Mouse (Mus musculus): ENCODE measurements around the gene Prodh2. TPM values are rescaled to one million over a fixed set of nuclear protein-coding genes. Genes with fewer than 3 reads are reported as not detected.
"Not testable (repeated sequence)": the region's sequence is repeated elsewhere in the genome, so short reads cannot be mapped to it uniquely, and the experiment has no call there.

The Prodh2 gene
- polyA plus RNA-seq, 1 experiment from 2014 or later = not detected

DNA sequence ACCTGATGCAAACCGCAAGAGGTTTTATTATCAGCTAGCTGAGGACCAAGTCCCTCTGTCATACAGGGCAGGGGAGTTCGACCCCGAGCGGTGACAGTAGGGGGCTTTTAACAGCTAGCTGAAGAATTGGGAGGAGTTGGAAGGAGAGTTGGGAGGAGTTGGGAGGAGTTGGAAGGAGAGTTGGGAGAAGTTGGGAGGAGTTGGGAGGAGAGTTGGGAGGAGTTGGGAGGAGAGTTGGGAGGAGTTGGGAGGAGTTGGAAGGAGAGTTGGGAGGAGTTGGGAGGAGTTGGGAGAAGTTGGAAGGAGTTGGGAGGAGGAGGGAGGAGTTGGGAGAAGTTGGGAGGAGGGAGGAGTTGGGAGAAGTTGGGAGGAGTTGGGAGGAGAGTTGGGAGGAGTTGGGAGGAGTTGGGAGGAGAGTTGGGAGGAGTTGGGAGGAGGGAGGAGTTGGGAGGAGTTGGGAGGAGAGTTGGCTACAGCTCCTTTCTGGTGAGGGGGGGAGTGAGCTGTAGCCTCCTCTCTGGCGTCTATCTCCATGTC is 2.2 kb downstream of the Prodh2 start:
- H3K4me1 ChIP-seq (replicated peaks); H3K27me3 ChIP-seq; H3K4me3 ChIP-seq (replicated peaks); H3K9me3 ChIP-seq; H3K4me2 ChIP-seq (replicated peaks); H3K27ac ChIP-seq; H3K36me3 ChIP-seq; H3K9ac ChIP-seq (replicated peaks); ATAC-seq: not testable (repeated sequence)
- WGBS = 54% methylated on average over 5 of the region's 5 CpGs

DNA sequence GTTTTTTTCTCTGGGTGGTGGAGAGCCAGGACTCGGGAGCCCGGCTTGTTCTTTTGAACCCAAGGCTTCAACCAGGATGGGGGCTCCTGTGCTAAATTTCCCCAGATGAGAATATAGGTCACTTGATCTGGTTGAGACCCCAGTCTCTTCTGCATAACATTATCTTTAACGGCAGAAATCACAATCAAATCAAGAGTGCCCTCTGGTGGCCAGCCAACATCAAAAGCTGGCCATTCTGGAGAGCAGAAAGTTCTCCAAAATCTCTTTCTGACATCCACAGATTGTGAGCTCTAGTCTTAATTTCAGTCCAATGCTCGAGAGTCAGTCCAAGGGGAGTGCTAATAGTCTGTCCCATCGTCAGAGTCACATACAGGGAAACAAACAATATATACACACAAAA is 7.7 kb downstream of the Prodh2 start:
- H3K27ac ChIP-seq; H3K36me3 ChIP-seq; H3K27me3 ChIP-seq; H3K9me3 ChIP-seq; H3K4me2 ChIP-seq (replicated peaks); H3K9ac ChIP-seq (replicated peaks); ATAC-seq; H3K4me3 ChIP-seq (replicated peaks); H3K4me1 ChIP-seq (replicated peaks): not testable (repeated sequence)
- 78% methylated on average over 5 of the region's 5 CpGs for WGBS

DNA sequence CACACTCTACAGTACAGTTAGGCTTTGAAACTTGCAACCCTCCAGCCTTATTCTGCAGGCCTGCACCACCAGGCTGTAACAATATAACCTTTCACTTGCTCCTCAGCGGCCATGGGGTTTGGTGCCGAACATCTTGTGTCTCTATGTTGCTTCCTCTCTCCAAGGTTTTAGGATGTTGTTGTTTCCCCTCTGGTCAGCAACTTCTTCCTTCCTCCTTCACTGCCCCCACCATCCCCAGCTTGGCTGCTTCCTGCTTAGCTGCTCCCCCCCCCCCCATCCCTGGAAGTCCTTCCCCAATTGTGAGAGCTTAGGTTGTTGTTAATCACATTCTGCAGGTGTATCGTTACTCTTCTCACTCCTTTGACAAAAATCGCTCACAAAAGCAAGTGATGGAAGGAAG is 14.6 kb downstream of the Prodh2 start:
- no peak overlapping the region for H3K27ac ChIP-seq
- H3K4me3 ChIP-seq (replicated peaks) = no peak overlapping the region
- no peaks in the 10 kb centered on the region for H3K9me3 ChIP-seq

DNA sequence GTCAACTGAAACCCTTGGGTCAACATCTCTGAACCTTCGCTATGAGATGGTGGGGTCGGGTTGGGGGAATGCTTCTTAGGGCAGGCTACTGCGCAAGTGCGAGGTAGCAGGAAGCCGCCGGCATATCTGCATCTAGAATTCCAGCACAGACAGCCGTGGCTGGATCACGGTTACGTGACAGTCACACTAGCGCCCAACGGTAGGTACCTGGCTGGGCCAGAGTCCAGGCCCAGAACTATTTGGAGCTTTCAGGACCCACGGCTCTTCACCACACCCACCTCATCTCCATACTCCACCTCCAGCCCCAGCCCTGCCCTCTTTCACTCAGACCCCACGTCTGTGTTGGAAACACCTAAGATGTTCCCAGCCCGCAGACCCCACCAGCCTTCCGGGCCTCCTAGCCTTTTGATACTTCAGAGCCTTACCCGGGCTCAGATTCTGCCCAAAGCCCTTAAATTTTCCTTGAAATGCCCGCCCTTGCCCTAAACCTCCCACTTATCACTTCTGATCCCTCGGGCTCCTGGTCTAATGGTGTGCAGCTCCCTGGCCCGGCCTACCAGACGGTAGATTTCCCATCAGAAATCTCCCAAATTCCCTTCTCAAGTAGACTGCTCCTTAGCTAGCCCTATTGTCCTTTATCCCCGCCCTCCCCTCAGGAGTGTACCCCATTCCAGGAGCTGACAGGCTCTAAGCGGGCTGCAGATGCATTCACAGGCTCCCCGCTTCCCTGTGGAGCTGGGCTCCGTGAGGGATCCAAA is 21.8 kb downstream of the Prodh2 start:
- H3K9ac ChIP-seq (replicated peaks) = no peak overlapping the region
- H3K36me3 ChIP-seq = no peaks in the 10 kb centered on the region
- H3K4me2 ChIP-seq (replicated peaks) = no peak overlapping the region
- WGBS = 61% methylated on average over 24 of the region's 24 CpGs
- no peak overlapping the region for H3K27ac ChIP-seq
- no peaks in the 10 kb centered on the region; the same call in 1 of the 2 replicates for H3K27me3 ChIP-seq
- peaks cover 3% of the 10 kb centered on the region; the same call in 1 of the 2 replicates for H3K4me1 ChIP-seq (replicated peaks)
- no peaks in the 10 kb centered on the region for H3K9me3 ChIP-seq
- no peak overlapping the region for H3K4me3 ChIP-seq (replicated peaks)
- ATAC-seq = no peak

More for the DNA sequence above, 14.6 kb downstream of the Prodh2 start:
- no peak for ATAC-seq
- H3K4me1 ChIP-seq (replicated peaks) = no peaks in the 10 kb centered on the region
- WGBS = 77% methylated on average over 4 of the region's 4 CpGs
- H3K27me3 ChIP-seq = no peaks in the 10 kb centered on the region
- no peak overlapping the region for H3K4me2 ChIP-seq (replicated peaks)
- no peak overlapping the region for H3K9ac ChIP-seq (replicated peaks)
- H3K36me3 ChIP-seq = no peaks in the 10 kb centered on the region

DNA sequence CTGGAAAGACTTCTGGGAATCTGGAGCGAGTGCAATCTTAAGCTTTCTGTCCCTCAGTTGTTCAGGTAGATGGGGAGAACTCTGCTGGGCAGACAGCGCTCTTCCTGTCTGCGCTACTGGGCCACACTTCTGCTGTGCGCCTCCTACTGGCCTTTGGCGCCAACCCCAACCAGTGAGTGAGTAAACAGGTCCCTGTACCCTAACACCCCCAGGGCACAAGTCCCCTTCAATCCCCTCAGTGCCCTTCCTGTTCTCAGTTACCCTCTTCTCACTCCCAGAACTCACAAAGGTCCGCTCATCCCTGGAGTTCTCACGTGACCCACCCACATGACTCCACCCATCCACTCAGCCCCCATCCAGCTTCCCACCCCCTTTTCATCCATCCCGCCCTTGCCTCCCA is 24.9 kb downstream of the Prodh2 start:
- H3K9me3 ChIP-seq = no peaks in the 10 kb centered on the region
- peaks cover 13% of the 10 kb centered on the region for H3K36me3 ChIP-seq
- WGBS = 45% methylated on average over 8 of the region's 8 CpGs
- no peaks in the 10 kb centered on the region; the same call in 1 of the 2 replicates for H3K27me3 ChIP-seq
- no peak overlapping the region for H3K9ac ChIP-seq (replicated peaks)
- peaks cover 11% of the 10 kb centered on the region for H3K4me1 ChIP-seq (replicated peaks)
- H3K4me2 ChIP-seq (replicated peaks) = no peak overlapping the region
- no peak overlapping the region for H3K4me3 ChIP-seq (replicated peaks)
- no peak overlapping the region for H3K27ac ChIP-seq
- ATAC-seq = no peak

DNA sequence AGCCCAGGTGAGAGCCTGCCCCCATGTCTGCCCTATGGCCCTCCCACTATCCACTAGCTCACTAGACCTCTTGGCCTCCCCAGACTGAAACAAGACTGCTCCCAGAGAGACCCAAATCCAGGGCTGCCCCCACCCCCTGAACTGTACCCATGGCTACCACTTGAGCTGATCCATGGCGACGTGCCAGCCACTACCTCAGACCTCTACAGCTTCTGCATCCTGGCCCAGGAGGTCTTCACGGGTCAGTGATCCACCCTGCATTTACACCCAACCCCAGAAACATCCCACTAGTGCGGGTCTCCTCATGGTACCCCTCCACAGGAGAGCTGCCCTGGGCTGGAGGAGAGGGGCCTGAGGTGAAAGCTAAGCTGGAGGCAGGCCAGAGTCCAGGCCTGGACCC is 27.0 kb downstream of the Prodh2 start:
- WGBS = 46% methylated on average over 4 of the region's 4 CpGs
- peaks cover 14% of the 10 kb centered on the region for H3K4me1 ChIP-seq (replicated peaks)
- H3K27me3 ChIP-seq = no peaks in the 10 kb centered on the region; the same call in 1 of the 2 replicates
- no peak overlapping the region for H3K27ac ChIP-seq
- no peak overlapping the region for H3K4me2 ChIP-seq (replicated peaks)
- H3K9ac ChIP-seq (replicated peaks) = peak overlapping the region; percentile 14; the same call in 1 of the 2 replicates
- peak; percentile 10 for ATAC-seq
- no peak overlapping the region for H3K4me3 ChIP-seq (replicated peaks)
- H3K9me3 ChIP-seq = no peaks in the 10 kb centered on the region
- H3K36me3 ChIP-seq = peaks cover 32% of the 10 kb centered on the region

DNA sequence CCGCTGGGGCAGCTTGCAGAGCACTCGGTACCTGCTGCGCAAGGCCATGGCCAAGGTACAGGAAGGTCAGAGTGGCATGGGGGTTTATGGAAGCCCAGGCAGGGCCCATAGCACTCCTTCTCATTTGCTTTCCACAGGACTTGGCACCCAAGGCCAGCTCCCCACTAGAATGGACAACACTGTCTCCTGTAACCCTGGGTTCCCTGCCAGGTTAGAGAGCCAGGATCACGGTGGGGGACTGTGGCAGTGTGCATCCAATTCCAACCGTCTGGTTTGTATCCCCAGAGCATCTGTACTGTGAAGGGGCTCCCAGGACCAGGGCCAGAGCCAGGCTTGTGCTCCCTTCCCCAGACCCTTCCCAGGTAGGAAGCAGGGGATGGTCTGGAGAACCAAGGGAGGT is 27.4 kb downstream of the Prodh2 start:
- Histone ChIP-seq H3K27ac (no peak overlapping the region), H3K4me2 (replicated peaks) (no peak overlapping the region), H3K27me3 (no peaks in the 10 kb centered on the region; the same call in 1 of the 2 replicates), H3K4me3 (replicated peaks) (no peak overlapping the region), H3K9me3 (no peaks in the 10 kb centered on the region), H3K9ac (replicated peaks) (no peak overlapping the region; the same call in 1 of the 2 replicates), H3K4me1 (replicated peaks) (peaks cover 17% of the 10 kb centered on the region), H3K36me3 (peaks cover 36% of the 10 kb centered on the region)
- peak; percentile 29; the same call in 1 of the 2 replicates for ATAC-seq
- WGBS = 63% methylated on average over 5 of the region's 5 CpGs

DNA sequence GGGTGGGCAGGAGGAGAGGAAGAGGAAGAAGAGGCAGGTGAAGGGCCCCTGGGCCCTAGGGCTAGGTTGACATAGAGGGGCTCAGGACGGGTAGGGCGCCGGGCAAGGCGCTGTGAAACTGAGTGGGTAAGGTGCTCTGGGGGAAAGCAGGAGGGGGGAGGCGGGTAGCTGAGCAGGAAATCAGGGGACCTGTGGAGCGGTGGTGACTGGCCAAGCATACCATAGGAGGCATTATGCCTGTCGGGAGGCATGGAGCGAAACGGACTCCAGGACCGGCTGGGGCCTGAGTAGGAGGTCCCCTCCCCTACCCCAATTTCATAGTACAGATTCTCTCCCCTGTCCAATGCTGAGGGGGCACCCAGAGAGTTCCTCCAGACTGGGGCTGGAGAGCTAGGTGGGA is 29.4 kb downstream of the Prodh2 start:
- H3K27ac ChIP-seq = peak overlapping the region; percentile 10; the same call in 1 of the 2 replicates
- H3K27me3 ChIP-seq = no peaks in the 10 kb centered on the region; the same call in 1 of the 2 replicates
- peaks cover 30% of the 10 kb centered on the region for H3K4me1 ChIP-seq (replicated peaks)
- no peak overlapping the region for H3K9ac ChIP-seq (replicated peaks)
- ATAC-seq = no peak
- H3K4me3 ChIP-seq (replicated peaks) = no peak overlapping the region
- H3K4me2 ChIP-seq (replicated peaks) = no peak overlapping the region
- WGBS = 78% methylated on average over 10 of the region's 10 CpGs
- no peaks in the 10 kb centered on the region for H3K9me3 ChIP-seq
- peaks cover 57% of the 10 kb centered on the region for H3K36me3 ChIP-seq

DNA sequence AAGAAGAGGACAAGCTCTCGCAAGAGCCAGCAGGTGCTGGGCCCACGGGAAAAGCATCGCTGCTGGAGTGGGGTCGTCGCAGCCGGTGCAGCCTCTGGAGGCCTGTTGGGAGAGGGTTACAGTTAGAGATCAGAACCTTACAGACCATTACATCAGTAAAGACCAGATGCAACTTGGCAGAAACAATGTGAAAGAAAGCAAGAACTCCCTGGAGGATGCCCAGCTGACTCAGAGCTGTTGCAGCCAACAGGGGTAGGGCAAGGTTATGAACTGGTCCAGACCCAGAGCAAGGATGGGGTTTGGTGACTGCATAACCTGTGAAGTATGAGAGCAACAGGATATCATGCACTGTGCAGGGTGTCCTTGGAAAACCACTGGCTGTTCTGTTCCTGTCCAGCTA is 31.1 kb downstream of the Prodh2 start:
- peaks cover 73% of the 10 kb centered on the region for H3K36me3 ChIP-seq
- no peak overlapping the region for H3K4me3 ChIP-seq (replicated peaks)
- no peak for ATAC-seq
- H3K9me3 ChIP-seq = no peaks in the 10 kb centered on the region
- H3K9ac ChIP-seq (replicated peaks) = no peak overlapping the region
- H3K4me2 ChIP-seq (replicated peaks) = no peak overlapping the region
- H3K27me3 ChIP-seq = no peaks in the 10 kb centered on the region
- peaks cover 30% of the 10 kb centered on the region for H3K4me1 ChIP-seq (replicated peaks)
- no peak overlapping the region for H3K27ac ChIP-seq
- WGBS = 84% methylated on average over 6 of the region's 6 CpGs

DNA sequence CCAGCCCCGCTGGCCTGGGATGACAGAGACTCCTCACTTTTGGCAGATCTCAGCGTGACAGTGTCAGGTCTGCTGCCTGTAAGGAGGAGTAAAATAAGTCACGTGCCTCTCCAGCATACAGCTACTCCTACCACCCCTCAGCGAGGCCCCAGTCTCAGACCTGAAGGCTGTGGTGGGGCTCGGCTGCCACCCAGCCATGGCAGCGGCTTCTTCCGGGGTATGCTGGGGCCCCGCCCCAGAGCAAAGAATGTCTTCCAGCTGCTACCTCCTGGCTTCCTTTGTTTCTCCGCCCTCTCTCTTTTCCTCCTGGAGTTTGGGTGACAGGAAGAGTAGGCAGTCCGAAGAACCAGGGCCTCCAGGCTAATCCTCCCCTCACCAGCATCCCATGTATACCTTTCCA is 32.5 kb downstream of the Prodh2 start:
- Histone ChIP-seq H3K4me3 (replicated peaks) (no peak overlapping the region), H3K9ac (replicated peaks) (no peak overlapping the region; the same call in 1 of the 2 replicates), H3K27ac (no peak overlapping the region), H3K4me1 (replicated peaks) (peaks cover 25% of the 10 kb centered on the region), H3K4me2 (replicated peaks) (no peak overlapping the region), H3K36me3 (peaks cover 87% of the 10 kb centered on the region), H3K9me3 (no peaks in the 10 kb centered on the region), H3K27me3 (no peaks in the 10 kb centered on the region)
- 36% methylated on average over 10 of the region's 10 CpGs for WGBS
- no peak for ATAC-seq

DNA sequence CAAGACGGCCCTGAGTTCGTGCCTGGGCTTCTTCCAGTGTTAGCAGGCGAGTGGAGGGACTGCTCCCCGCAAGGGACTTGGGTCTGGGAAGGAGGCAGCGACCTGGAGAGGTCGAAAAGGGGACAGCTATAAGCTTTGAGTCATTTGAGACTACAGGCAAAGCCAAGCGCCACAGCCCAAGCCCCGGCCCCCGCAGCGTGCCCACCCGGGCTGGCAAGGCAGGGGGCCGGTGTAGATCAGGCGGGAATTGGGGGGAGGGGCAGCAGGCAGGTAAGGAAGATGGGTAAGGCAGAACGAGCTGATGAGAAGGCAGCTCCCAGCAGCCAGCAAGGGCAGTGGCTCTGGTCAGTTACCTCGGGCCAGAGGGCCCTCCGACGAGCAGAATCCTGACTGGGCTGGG is 33.0 kb downstream of the Prodh2 start:
- H3K4me3 ChIP-seq (replicated peaks) = no peak overlapping the region
- H3K9ac ChIP-seq (replicated peaks) = peak overlapping the region; percentile 53
- H3K4me1 ChIP-seq (replicated peaks) = peaks cover 29% of the 10 kb centered on the region
- no peaks in the 10 kb centered on the region for H3K9me3 ChIP-seq
- H3K36me3 ChIP-seq = peaks cover 92% of the 10 kb centered on the region
- ATAC-seq = no peak
- 31% methylated on average over 17 of the region's 17 CpGs for WGBS
- H3K4me2 ChIP-seq (replicated peaks) = no peak overlapping the region
- H3K27ac ChIP-seq = no peak overlapping the region
- no peaks in the 10 kb centered on the region for H3K27me3 ChIP-seq

DNA sequence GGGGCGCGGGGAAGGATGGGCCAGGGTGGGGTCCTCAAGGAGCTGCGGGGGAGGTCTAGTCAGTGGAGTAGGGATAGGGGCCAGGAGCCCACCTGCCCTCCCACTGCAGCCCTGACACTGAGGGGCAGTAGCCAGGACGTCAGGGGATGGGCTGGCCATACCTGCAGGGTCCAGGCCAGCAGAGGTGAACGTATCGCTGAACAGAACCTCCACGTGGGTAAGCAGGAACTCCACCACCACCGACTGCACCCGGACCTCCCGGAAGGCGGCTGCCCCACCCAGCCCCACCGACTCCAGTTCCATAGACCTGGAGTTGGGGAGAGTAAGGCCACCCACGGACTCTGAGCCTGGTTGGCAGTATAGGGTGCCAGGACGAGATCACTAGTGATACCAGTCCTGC is 33.6 kb downstream of the Prodh2 start:
- Histone ChIP-seq H3K27me3 (no peaks in the 10 kb centered on the region), H3K4me2 (replicated peaks) (no peak overlapping the region), H3K9me3 (no peaks in the 10 kb centered on the region), H3K9ac (replicated peaks) (peak overlapping the region; percentile 53), H3K4me3 (replicated peaks) (no peak overlapping the region), H3K4me1 (replicated peaks) (peaks cover 35% of the 10 kb centered on the region), H3K27ac (no peak overlapping the region), H3K36me3 (peaks cover 98% of the 10 kb centered on the region)
- ATAC-seq = no peak; the same call in 1 of the 2 replicates
- 83% methylated on average over 14 of the region's 14 CpGs for WGBS
